ENCODE assay signal across 23 mouse cellular contexts in genomic region chr4:152271334-152271733, GRCm38 (mm10). TPM values are rescaled to one million over a fixed set of nuclear protein-coding genes. Genes with fewer than 3 reads are reported as not detected.
DNase-seq lines count a peak whose midpoint lies in the region; ATAC-seq and TF ChIP-seq lines count a peak whose summit lies in the region.
"Had no signal": no experiment of that assay in that cellular context is flagged by ENCODE, and none has a peak within 500 bp of the region (broad histone marks: within the 10 kb centered on the region; RNA-seq: fewer than 3 reads in every experiment).

No protein-coding gene starts in this region.

- no peak for ATAC-seq in intestine, embryonic 14.5 days (replicated peaks; ENCODE audit: low FRiP score, low TSS enrichment, low read depth)
- no peak for ATAC-seq in intestine, postnatal 0 days
- no peak for ATAC-seq in lung, embryonic 16.5 days (ENCODE audit: low read depth)
- ATAC-seq: forebrain, embryonic 15.5 days had no signal

- no peaks in the 10 kb centered on the region for H3K36me3 ChIP-seq in heart, adult 2 months (ENCODE audit: control insufficient read depth, insufficient read depth, low read length)
- no peaks in the 10 kb centered on the region for H3K36me3 ChIP-seq in intestine, embryonic 14.5 days (ENCODE audit: control insufficient read depth, insufficient read depth, low read length)
- H3K36me3 ChIP-seq in intestine, postnatal 0 days (ENCODE audit: control insufficient read depth, insufficient read depth) = no peaks in the 10 kb centered on the region; the same call in 1 of the 2 replicates
- no peaks in the 10 kb centered on the region for H3K36me3 ChIP-seq in lung, embryonic 16.5 days (ENCODE audit: control insufficient read depth, insufficient read depth, low read length)
- H3K36me3 ChIP-seq: forebrain, embryonic 15.5 days had no signal

- no peak for TF ChIP-seq POLR2A in heart, adult 2 months (IDR thresholded peaks at IDR 0.05; ENCODE audit: insufficient read depth, low read depth, low read length)

- H3K9me3 ChIP-seq in intestine, embryonic 14.5 days (ENCODE audit: control insufficient read depth, low read length) = no peaks in the 10 kb centered on the region
- H3K9me3 ChIP-seq in intestine, postnatal 0 days (ENCODE audit: control insufficient read depth) = no peaks in the 10 kb centered on the region
- H3K9me3 ChIP-seq in lung, embryonic 16.5 days (ENCODE audit: control insufficient read depth, low read length) = no peaks in the 10 kb centered on the region
- H3K9me3 ChIP-seq: forebrain, embryonic 15.5 days had no signal

- TF ChIP-seq CTCF in heart, adult 2 months (IDR thresholded peaks at IDR 0.05) = no peak
- TF ChIP-seq CTCF in intestine, postnatal 0 days (IDR thresholded peaks at IDR 0.05; ENCODE audit: low read depth) = no peak

- H3K4me2 ChIP-seq in intestine, embryonic 14.5 days (ENCODE audit: low read length) = no peak overlapping the region
- H3K4me2 ChIP-seq in intestine, postnatal 0 days (replicated peaks; ENCODE audit: low read depth) = no peak overlapping the region
- H3K4me2 ChIP-seq in lung, embryonic 16.5 days (ENCODE audit: low read depth, low read length) = no peak overlapping the region
- H3K4me2 ChIP-seq: forebrain, embryonic 15.5 days had no signal

- no peak overlapping the region for H3K4me3 ChIP-seq in heart, adult 2 months
- H3K4me3 ChIP-seq in intestine, embryonic 14.5 days (ENCODE audit: low read depth, low read length) = no peak overlapping the region
- H3K4me3 ChIP-seq in intestine, postnatal 0 days (ENCODE audit: low read depth, low read length) = no peak overlapping the region
- H3K4me3 ChIP-seq in lung, embryonic 16.5 days (ENCODE audit: low read length) = no peak overlapping the region
- H3K4me3 ChIP-seq: forebrain, embryonic 15.5 days had no signal

- 91% methylated on average over 11 of the region's 11 CpGs for WGBS in heart, adult 2 months
- WGBS in intestine, embryonic 14.5 days = 92% methylated on average over 11 of the region's 11 CpGs
- 94% methylated on average over 11 of the region's 11 CpGs for WGBS in intestine, postnatal 0 days
- 84% methylated on average over 11 of the region's 11 CpGs for WGBS in lung, embryonic 16.5 days

- intact Hi-C loops in heart, adult 2 months (cut with DNase I) = no loop called here
- intact Hi-C loops in heart, postnatal 10 days (cut with DNase I) = no loop called here

- H3K4me1 ChIP-seq in heart, adult 2 months (ENCODE audit: control insufficient read depth, insufficient read depth, low read length) = peaks cover 24% of the 10 kb centered on the region
- H3K4me1 ChIP-seq in intestine, embryonic 14.5 days (replicated peaks; ENCODE audit: control insufficient read depth, insufficient read depth, low read length) = peaks cover 24% of the 10 kb centered on the region
- no peaks in the 10 kb centered on the region for H3K4me1 ChIP-seq in intestine, postnatal 0 days (replicated peaks; ENCODE audit: control insufficient read depth, insufficient read depth, low read length)
- peaks cover 26% of the 10 kb centered on the region for H3K4me1 ChIP-seq in lung, embryonic 16.5 days (replicated peaks; ENCODE audit: control insufficient read depth, insufficient read depth, low read length)

- no peak for TF ChIP-seq EP300 in heart, adult 2 months (IDR thresholded peaks at IDR 0.05; ENCODE audit: insufficient read depth, low read depth, low read length)

- H3K9ac ChIP-seq in heart, adult 2 months (ENCODE audit: low read depth, low read length) = no peak overlapping the region
- no peak overlapping the region for H3K9ac ChIP-seq in intestine, embryonic 14.5 days (ENCODE audit: low read length)
- no peak overlapping the region for H3K9ac ChIP-seq in intestine, postnatal 0 days (ENCODE audit: low read depth, low read length)
- 0 out of 2 replicates have a peak overlapping the region, but pooled peaks have one; percentile 12 for H3K9ac ChIP-seq in lung, embryonic 16.5 days (ENCODE audit: low read length)
- H3K9ac ChIP-seq: forebrain, embryonic 15.5 days; liver, embryonic 14.5 days had no signal

- no peaks in the 10 kb centered on the region for H3K79me2 ChIP-seq in heart, adult 2 months (replicated peaks; ENCODE audit: control insufficient read depth, insufficient read depth, low read length)

- peak overlapping the region; percentile 68 for H3K27ac ChIP-seq in heart, adult 2 months
- H3K27ac ChIP-seq in intestine, embryonic 14.5 days (ENCODE audit: low read depth) = peak overlapping the region; percentile 67; the same call in 1 of the 2 replicates
- H3K27ac ChIP-seq in intestine, postnatal 0 days (ENCODE audit: low read depth, low read length) = no peak overlapping the region
- peak overlapping the region; percentile 90; the same call in 1 of the 2 replicates for H3K27ac ChIP-seq in lung, embryonic 16.5 days (ENCODE audit: low read length)
- H3K27ac ChIP-seq: forebrain, embryonic 15.5 days; liver, embryonic 14.5 days had no signal

- DNase-seq in heart, adult 2 months = no peak
- DNase-seq in heart, postnatal 10 days = no peak
- DNase-seq in intestine, embryonic 14.5 days (ENCODE audit: low spot score) = no peak
- no peak for DNase-seq in lung, adult 18-20 months
- DNase-seq in kidney, adult 11 months = no peak
- DNase-seq: adrenal gland, postnatal 36 days; B cell, adult 2 months; cerebellum, adult 8-10 months; gastrocnemius, postnatal 36 days; kidney, postnatal 36 days; lung, postnatal 4 days; right cerebral cortex, postnatal 14 days; spleen, adult 18-20 months had no signal

- no peaks in the 10 kb centered on the region for H3K27me3 ChIP-seq in heart, adult 2 months (ENCODE audit: control insufficient read depth, insufficient read depth, low read length)
- H3K27me3 ChIP-seq in intestine, embryonic 14.5 days (replicated peaks; ENCODE audit: control insufficient read depth, insufficient read depth, low read length) = peaks cover 12% of the 10 kb centered on the region
- H3K27me3 ChIP-seq in intestine, postnatal 0 days (replicated peaks; ENCODE audit: control insufficient read depth, insufficient read depth, low read length) = peaks cover 8% of the 10 kb centered on the region; the same call in 1 of the 2 replicates
- peaks cover 3% of the 10 kb centered on the region for H3K27me3 ChIP-seq in lung, embryonic 16.5 days (ENCODE audit: control insufficient read depth, insufficient read depth, low read depth, low read length)

RNA-seq across cellular contexts. Expression of gene Gpr153, which starts 2.7 kb away (rescaled TPM):
- 10 to 100 TPM in 1 of 2 experiments, 1 to 10 TPM in 1; 8.6 to 11.9 TPM for total RNA-seq in heart, adult 2 months (2021)
- polyA plus RNA-seq in heart, adult 2 months (2012; rRNA removed) = 18.0 and 24.0 TPM in 2 replicates
- total RNA-seq in heart, postnatal 10 days (2021) = 10 to 100 TPM; 30.2 to 31.3 TPM
- polyA plus RNA-seq in intestine, embryonic 14.5 days (2014; fragmentation: Nextera tagmentation; extraction: Ambion mirVana) = 8.2 and 9.4 TPM in 2 replicates
- polyA plus RNA-seq in intestine, postnatal 0 days (2015; fragmentation: Nextera tagmentation; extraction: Ambion mirVana) = 2.9 and 3.1 TPM in 2 replicates
- 8.3 and 8.5 TPM in 2 replicates for polyA plus RNA-seq in lung, embryonic 16.5 days (2015; fragmentation: Nextera tagmentation; extraction: Ambion mirVana)

RNA-seq across cellular contexts. Expression of gene Hes3, which starts 20.1 kb away (rescaled TPM):
- total RNA-seq in heart, adult 2 months (2021) = not detected
- polyA plus RNA-seq in heart, adult 2 months (2012; rRNA removed) = not detected in 2 replicates
- not detected for total RNA-seq in heart, postnatal 10 days (2021)
- not detected in 2 replicates for polyA plus RNA-seq in intestine, embryonic 14.5 days (2014; fragmentation: Nextera tagmentation; extraction: Ambion mirVana)
- polyA plus RNA-seq in intestine, postnatal 0 days (2015; fragmentation: Nextera tagmentation; extraction: Ambion mirVana) = not detected in 2 replicates
- polyA plus RNA-seq in lung, embryonic 16.5 days (2015; fragmentation: Nextera tagmentation; extraction: Ambion mirVana) = not detected in 2 replicates
- total RNA-seq: adrenal gland, postnatal 36 days; gastrocnemius, postnatal 36 days; left cerebral cortex, adult 18-20 months; midbrain, postnatal 0 days; neutrophil, adult 5-6 weeks had no signal
- polyA plus RNA-seq: heart, postnatal 0 days; kidney, embryonic 14.5 days; liver, embryonic 14.5 days had no signal

RNA-seq across cellular contexts. Expression of gene Icmt, which starts 25.7 kb away (rescaled TPM):
- 10 to 100 TPM; 26.4 to 28.2 TPM for total RNA-seq in heart, adult 2 months (2021)
- 17.7 and 27.2 TPM in 2 replicates for polyA plus RNA-seq in heart, adult 2 months (2012; rRNA removed)
- total RNA-seq in heart, postnatal 10 days (2021) = 10 to 100 TPM; 27.3 to 33.4 TPM
- 22.0 and 25.8 TPM in 2 replicates for polyA plus RNA-seq in intestine, embryonic 14.5 days (2014; fragmentation: Nextera tagmentation; extraction: Ambion mirVana)
- 12.6 and 12.9 TPM in 2 replicates for polyA plus RNA-seq in intestine, postnatal 0 days (2015; fragmentation: Nextera tagmentation; extraction: Ambion mirVana)
- polyA plus RNA-seq in lung, embryonic 16.5 days (2015; fragmentation: Nextera tagmentation; extraction: Ambion mirVana) = 21.7 and 24.0 TPM in 2 replicates

RNA-seq across cellular contexts. Expression of gene Rnf207, which starts 47.5 kb away (rescaled TPM):
- total RNA-seq in heart, adult 2 months (2021) = 10 to 100 TPM; 34.5 to 47.7 TPM
- polyA plus RNA-seq in heart, adult 2 months (2012; rRNA removed) = 155 and 167 TPM in 2 replicates
- 100 to 1,000 TPM in 1 of 2 experiments, 10 to 100 TPM in 1; 95.9 to 112 TPM for total RNA-seq in heart, postnatal 10 days (2021)
- 1.7 and 1.8 TPM in 2 replicates for polyA plus RNA-seq in intestine, embryonic 14.5 days (2014; fragmentation: Nextera tagmentation; extraction: Ambion mirVana)
- polyA plus RNA-seq in intestine, postnatal 0 days (2015; fragmentation: Nextera tagmentation; extraction: Ambion mirVana) = 0.69 and 0.70 TPM in 2 replicates
- polyA plus RNA-seq in lung, embryonic 16.5 days (2015; fragmentation: Nextera tagmentation; extraction: Ambion mirVana) = 2.5 and 2.7 TPM in 2 replicates
- total RNA-seq: gastrocnemius, postnatal 36 days; neutrophil, adult 5-6 weeks had no signal
- polyA plus RNA-seq: thymus, postnatal 0 days had no signal

RNA-seq across cellular contexts. Expression of gene Rpl22, which starts 54.2 kb away (rescaled TPM):
- 100 to 1,000 TPM; 242 to 276 TPM for total RNA-seq in heart, adult 2 months (2021)
- 40.9 and 76.8 TPM in 2 replicates for polyA plus RNA-seq in heart, adult 2 months (2012; rRNA removed)
- total RNA-seq in heart, postnatal 10 days (2021) = 100 to 1,000 TPM; 283 to 290 TPM
- polyA plus RNA-seq in intestine, embryonic 14.5 days (2014; fragmentation: Nextera tagmentation; extraction: Ambion mirVana) = 473 and 504 TPM in 2 replicates
- 281 and 296 TPM in 2 replicates for polyA plus RNA-seq in intestine, postnatal 0 days (2015; fragmentation: Nextera tagmentation; extraction: Ambion mirVana)
- polyA plus RNA-seq in lung, embryonic 16.5 days (2015; fragmentation: Nextera tagmentation; extraction: Ambion mirVana) = 361 and 378 TPM in 2 replicates
